Mouse (Mus musculus): ENCODE results near the gene Hmgn1. TPM values are rescaled to one million over a fixed set of nuclear protein-coding genes. Genes with fewer than 3 reads are reported as not detected.

The Hmgn1 gene
- polyA plus RNA-seq, 1 experiment from 2014 or later = 487 TPM

GRCm38 (mm10) chr16:96158511-96159080 lies 31.1 kb upstream of the Hmgn1 start:
- no peaks in the 10 kb centered on the region for H3K9me3 ChIP-seq (ENCODE audit: control insufficient read depth, low read length)
- H3K27me3 ChIP-seq (replicated peaks; ENCODE audit: control insufficient read depth, insufficient read depth, low read length) = no peaks in the 10 kb centered on the region
- H3K4me3 ChIP-seq (ENCODE audit: low read length) = peak overlapping the region; percentile 74
- H3K27ac ChIP-seq (ENCODE audit: low read length) = no peak overlapping the region; the same call in 1 of the 2 replicates
- peak overlapping the region; percentile 100 for H3K4me2 ChIP-seq (ENCODE audit: low read depth, low read length)
- peak overlapping the region; percentile 94 for H3K9ac ChIP-seq (ENCODE audit: low read depth, low read length)
- ATAC-seq = no peak
- 58% methylated on average over 12 of the region's 12 CpGs for WGBS
- H3K4me1 ChIP-seq (ENCODE audit: control insufficient read depth, insufficient read depth, low read length) = peaks cover 5% of the 10 kb centered on the region; the same call in 1 of the 2 replicates
- no peaks in the 10 kb centered on the region for H3K36me3 ChIP-seq (ENCODE audit: control insufficient read depth, insufficient read depth, low read length)

- Histone ChIP-seq H3K4me3 (ENCODE audit: low read length) (no peak overlapping the region), H3K27ac (ENCODE audit: low read length) (no peak overlapping the region)
- no peak for ATAC-seq
These were observed 29.6 kb upstream of the Hmgn1 start for GRCm38 (mm10) chr16:96157171-96157570.

GRCm38 (mm10) chr16:96156019-96156418 lies 28.5 kb upstream of the Hmgn1 start:
- Histone ChIP-seq H3K27me3 (replicated peaks; ENCODE audit: control insufficient read depth, insufficient read depth, low read length) (no peaks in the 10 kb centered on the region), H3K4me3 (ENCODE audit: low read length) (no peak overlapping the region), H3K9ac (ENCODE audit: low read depth, low read length) (0 out of 2 replicates have a peak overlapping the region, but pooled peaks have one; percentile 10), H3K4me2 (ENCODE audit: low read depth, low read length) (no peak overlapping the region), H3K4me1 (ENCODE audit: control insufficient read depth, insufficient read depth, low read length) (peaks cover 10% of the 10 kb centered on the region), H3K36me3 (ENCODE audit: control insufficient read depth, insufficient read depth, low read length) (no peaks in the 10 kb centered on the region), H3K27ac (ENCODE audit: low read length) (no peak overlapping the region), H3K9me3 (ENCODE audit: control insufficient read depth, low read length) (no peaks in the 10 kb centered on the region)
- ATAC-seq = no peak
- WGBS = 93% methylated on average over 8 of the region's 8 CpGs

More at GRCm38 (mm10) chr16:96157171-96157570, 29.6 kb upstream of the Hmgn1 start:
- Histone ChIP-seq H3K4me1 (ENCODE audit: control insufficient read depth, insufficient read depth, low read length) (peaks cover 5% of the 10 kb centered on the region; the same call in 1 of the 2 replicates), H3K4me2 (ENCODE audit: low read depth, low read length) (no peak overlapping the region), H3K27me3 (replicated peaks; ENCODE audit: control insufficient read depth, insufficient read depth, low read length) (no peaks in the 10 kb centered on the region), H3K9me3 (ENCODE audit: control insufficient read depth, low read length) (no peaks in the 10 kb centered on the region), H3K9ac (ENCODE audit: low read depth, low read length) (no peak overlapping the region), H3K36me3 (ENCODE audit: control insufficient read depth, insufficient read depth, low read length) (no peaks in the 10 kb centered on the region)
- 87% methylated on average over 11 of the region's 11 CpGs for WGBS

GRCm38 (mm10) chr16:96154476-96154875 lies 26.9 kb upstream of the Hmgn1 start:
- no peak for ATAC-seq
- no peaks in the 10 kb centered on the region for H3K27me3 ChIP-seq (replicated peaks; ENCODE audit: control insufficient read depth, insufficient read depth, low read length)
- no peak overlapping the region for H3K4me3 ChIP-seq (ENCODE audit: low read length)
- H3K4me2 ChIP-seq (ENCODE audit: low read depth, low read length) = no peak overlapping the region
- no peaks in the 10 kb centered on the region for H3K9me3 ChIP-seq (ENCODE audit: control insufficient read depth, low read length)
- no peaks in the 10 kb centered on the region for H3K36me3 ChIP-seq (ENCODE audit: control insufficient read depth, insufficient read depth, low read length)
- H3K27ac ChIP-seq (ENCODE audit: low read length) = no peak overlapping the region
- peaks cover 16% of the 10 kb centered on the region for H3K4me1 ChIP-seq (ENCODE audit: control insufficient read depth, insufficient read depth, low read length)
- no peak overlapping the region for H3K9ac ChIP-seq (ENCODE audit: low read depth, low read length)
- WGBS = 87% methylated on average over 2 of the region's 2 CpGs

- peak; percentile 64 for ATAC-seq
- no peaks in the 10 kb centered on the region for H3K9me3 ChIP-seq (ENCODE audit: control insufficient read depth, low read length)
- H3K4me1 ChIP-seq (ENCODE audit: control insufficient read depth, insufficient read depth, low read length) = peaks cover 11% of the 10 kb centered on the region
- 18% methylated on average over 9 of the region's 9 CpGs for WGBS
- H3K4me2 ChIP-seq (ENCODE audit: low read depth, low read length) = no peak overlapping the region
- H3K36me3 ChIP-seq (ENCODE audit: control insufficient read depth, insufficient read depth, low read length) = no peaks in the 10 kb centered on the region
- H3K9ac ChIP-seq (ENCODE audit: low read depth, low read length) = 0 out of 2 replicates have a peak overlapping the region, but pooled peaks have one; percentile 36
- no peaks in the 10 kb centered on the region for H3K27me3 ChIP-seq (replicated peaks; ENCODE audit: control insufficient read depth, insufficient read depth, low read length)
- peak overlapping the region; percentile 49 for H3K27ac ChIP-seq (ENCODE audit: low read length)
- no peak overlapping the region for H3K4me3 ChIP-seq (ENCODE audit: low read length)
These were observed 24.0 kb upstream of the Hmgn1 start for GRCm38 (mm10) chr16:96151551-96151950.

GRCm38 (mm10) chr16:96150995-96151394 lies 23.5 kb upstream of the Hmgn1 start:
- peak; percentile 62 for ATAC-seq
- Histone ChIP-seq H3K27me3 (replicated peaks; ENCODE audit: control insufficient read depth, insufficient read depth, low read length) (no peaks in the 10 kb centered on the region), H3K9me3 (ENCODE audit: control insufficient read depth, low read length) (no peaks in the 10 kb centered on the region), H3K9ac (ENCODE audit: low read depth, low read length) (0 out of 2 replicates have a peak overlapping the region, but pooled peaks have one; percentile 36), H3K4me2 (ENCODE audit: low read depth, low read length) (no peak overlapping the region), H3K4me3 (ENCODE audit: low read length) (no peak overlapping the region), H3K4me1 (ENCODE audit: control insufficient read depth, insufficient read depth, low read length) (peaks cover 16% of the 10 kb centered on the region), H3K36me3 (ENCODE audit: control insufficient read depth, insufficient read depth, low read length) (no peaks in the 10 kb centered on the region), H3K27ac (ENCODE audit: low read length) (peak overlapping the region; percentile 49)
- 40% methylated on average over 4 of the region's 4 CpGs for WGBS

GRCm38 (mm10) chr16:96149311-96149710 lies 21.8 kb upstream of the Hmgn1 start:
- ATAC-seq = no peak
- Histone ChIP-seq H3K4me3 (ENCODE audit: low read length) (no peak overlapping the region), H3K9ac (ENCODE audit: low read depth, low read length) (peak overlapping the region; percentile 51; the same call in 1 of the 2 replicates), H3K4me2 (ENCODE audit: low read depth, low read length) (no peak overlapping the region), H3K4me1 (ENCODE audit: control insufficient read depth, insufficient read depth, low read length) (peaks cover 16% of the 10 kb centered on the region), H3K9me3 (ENCODE audit: control insufficient read depth, low read length) (no peaks in the 10 kb centered on the region), H3K27me3 (replicated peaks; ENCODE audit: control insufficient read depth, insufficient read depth, low read length) (no peaks in the 10 kb centered on the region), H3K27ac (ENCODE audit: low read length) (peak overlapping the region; percentile 81), H3K36me3 (ENCODE audit: control insufficient read depth, insufficient read depth, low read length) (no peaks in the 10 kb centered on the region)
- 64% methylated on average over 9 of the region's 9 CpGs for WGBS

- no peaks in the 10 kb centered on the region for H3K27me3 ChIP-seq (replicated peaks; ENCODE audit: control insufficient read depth, insufficient read depth, low read length)
- H3K9ac ChIP-seq (ENCODE audit: low read depth, low read length) = peak overlapping the region; percentile 51; the same call in 1 of the 2 replicates
- no peaks in the 10 kb centered on the region for H3K36me3 ChIP-seq (ENCODE audit: control insufficient read depth, insufficient read depth, low read length)
- no peaks in the 10 kb centered on the region for H3K9me3 ChIP-seq (ENCODE audit: control insufficient read depth, low read length)
- H3K4me3 ChIP-seq (ENCODE audit: low read length) = no peak overlapping the region
- H3K4me1 ChIP-seq (ENCODE audit: control insufficient read depth, insufficient read depth, low read length) = peaks cover 16% of the 10 kb centered on the region
- peak overlapping the region; percentile 81 for H3K27ac ChIP-seq (ENCODE audit: low read length)
- ATAC-seq = no peak
- 62% methylated on average over 6 of the region's 6 CpGs for WGBS
- H3K4me2 ChIP-seq (ENCODE audit: low read depth, low read length) = no peak overlapping the region
These were observed 21.3 kb upstream of the Hmgn1 start for GRCm38 (mm10) chr16:96148834-96149233.

- no peaks in the 10 kb centered on the region for H3K36me3 ChIP-seq (ENCODE audit: control insufficient read depth, insufficient read depth, low read length)
- peak; percentile 3; the same call in 1 of the 2 replicates for ATAC-seq
- WGBS = 0% methylated on average over 5 of the region's 5 CpGs
- H3K4me1 ChIP-seq (ENCODE audit: control insufficient read depth, insufficient read depth, low read length) = peaks cover 9% of the 10 kb centered on the region
- H3K27me3 ChIP-seq (replicated peaks; ENCODE audit: control insufficient read depth, insufficient read depth, low read length) = no peaks in the 10 kb centered on the region
- H3K9ac ChIP-seq (ENCODE audit: low read depth, low read length) = peak overlapping the region; percentile 78
- H3K4me3 ChIP-seq (ENCODE audit: low read length) = peak overlapping the region; percentile 81
- H3K9me3 ChIP-seq (ENCODE audit: control insufficient read depth, low read length) = no peaks in the 10 kb centered on the region
- peak overlapping the region; percentile 77 for H3K4me2 ChIP-seq (ENCODE audit: low read depth, low read length)
- H3K27ac ChIP-seq (ENCODE audit: low read length) = peak overlapping the region; percentile 55; the same call in 1 of the 2 replicates
These were observed 18.3 kb upstream of the Hmgn1 start for GRCm38 (mm10) chr16:96145814-96146213.
